Comparison of ENCODE assay signal across 8 mouse cellular contexts in the genomic region with DNA sequence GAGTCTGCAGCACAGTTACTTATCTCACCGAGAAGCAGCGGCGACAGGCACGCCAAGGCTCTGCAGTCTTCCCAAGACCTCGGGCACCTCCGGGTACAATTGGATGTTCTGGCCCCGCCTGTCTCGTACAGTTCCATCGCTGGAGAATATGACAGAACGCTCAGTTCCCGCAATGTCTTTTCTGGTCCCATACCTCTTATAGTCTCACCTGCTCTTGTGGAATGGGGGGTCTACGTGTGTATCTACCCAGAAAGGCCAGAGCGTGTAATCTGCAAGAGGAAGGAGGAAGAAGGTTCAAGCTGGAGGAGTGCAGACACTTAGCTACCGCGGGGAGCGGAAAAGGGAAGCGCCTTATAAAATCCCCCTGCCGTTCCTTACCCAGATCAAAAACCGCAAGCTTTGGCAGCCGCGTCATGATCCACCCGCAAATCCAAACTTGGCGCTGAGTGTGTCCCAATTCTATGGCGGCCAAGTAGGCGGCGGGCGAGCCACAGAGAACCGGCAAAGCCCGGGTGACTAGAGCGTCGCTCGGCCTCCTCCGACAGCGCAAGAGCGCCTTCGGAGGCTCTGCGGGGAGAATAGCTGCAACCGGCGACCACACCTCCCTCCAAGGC. TPM values are rescaled to one million over a fixed set of nuclear protein-coding genes. Genes with fewer than 3 reads are reported as not detected.
DNase-seq lines count a peak whose midpoint lies in the region; ATAC-seq and TF ChIP-seq lines count a peak whose summit lies in the region.

A gene (minus strand): TSS at position 549 of the 614 bp plus-strand sequence.

- peaks cover 42% of the 10 kb centered on the region for H3K36me3 ChIP-seq in heart, embryonic 10.5 days
- peaks cover 46% of the 10 kb centered on the region for H3K36me3 ChIP-seq in kidney, embryonic 15.5 days

- no peaks in the 10 kb centered on the region for H3K9me3 ChIP-seq in heart, embryonic 10.5 days
- no peaks in the 10 kb centered on the region for H3K9me3 ChIP-seq in kidney, embryonic 15.5 days (replicated peaks)

- peak within 1 kb of the TSS; percentile 92 for H3K27ac ChIP-seq in heart, embryonic 10.5 days
- H3K27ac ChIP-seq in kidney, embryonic 15.5 days = peak within 1 kb of the TSS; percentile 69

- ATAC-seq in erythroblast, adult 5-6 weeks (replicated peaks; ENCODE audit: low FRiP score, poor library complexity, severe bottlenecking) = peak; percentile 98
- ATAC-seq in kidney, embryonic 15.5 days (replicated peaks; ENCODE audit: low FRiP score) = peak; percentile 95

- peaks cover 12% of the 10 kb centered on the region; the same call in 1 of the 2 replicates for H3K4me1 ChIP-seq in heart, embryonic 10.5 days
- peaks cover 17% of the 10 kb centered on the region for H3K4me1 ChIP-seq in kidney, embryonic 15.5 days

- DNase-seq in CD4-positive, CD25-positive, alpha-beta regulatory T cell, adult 2 months (ENCODE audit: low read depth, low spot score) = peak; percentile 91
- DNase-seq in brain, embryonic 14.5 days (ENCODE audit: low read depth) = peak; percentile 97
- peak; percentile 92 for DNase-seq in heart, embryonic 10.5 days (ENCODE audit: low spot score)
- peak; percentile 86 for DNase-seq in liver
- DNase-seq in monocyte, adult 2 months (ENCODE audit: low read depth in 1 of 2, low spot score in 2 of 2) = peak; percentile 47 to 69
- DNase-seq in spleen, postnatal 14 days (ENCODE audit: low spot score in 2 of 2) = peak; percentile 56 to 73

- peak within 1 kb of the TSS; percentile 59 for H3K4me2 ChIP-seq in kidney, embryonic 15.5 days

- no peaks in the 10 kb centered on the region for H3K27me3 ChIP-seq in heart, embryonic 10.5 days (ENCODE audit: insufficient read depth, poor library complexity, severe bottlenecking)
- no peaks in the 10 kb centered on the region for H3K27me3 ChIP-seq in kidney, embryonic 15.5 days

- peak within 1 kb of the TSS; percentile 80 for H3K4me3 ChIP-seq in heart, embryonic 10.5 days
- peak within 1 kb of the TSS; percentile 62 for H3K4me3 ChIP-seq in kidney, embryonic 15.5 days (replicated peaks)

- peak within 1 kb of the TSS; percentile 61 for H3K9ac ChIP-seq in kidney, embryonic 15.5 days

- peak; percentile 66 for TF ChIP-seq CTCF in brain, embryonic 14.5 days (IDR thresholded peaks at IDR 0.05; ENCODE audit: borderline replicate concordance, extremely low read depth, insufficient read depth, insufficient read length)

- WGBS in heart, embryonic 10.5 days = under 1% methylated on average over 39 of the region's 39 CpGs
- WGBS in kidney, embryonic 15.5 days = 0% methylated on average over 39 of the region's 39 CpGs

- peak; percentile 23; the same call in 1 of the 2 replicates for TF ChIP-seq POLR2A in brain, embryonic 14.5 days (IDR thresholded peaks at IDR 0.05; ENCODE audit: borderline replicate concordance, extremely low read depth, insufficient read depth, insufficient read length, poor library complexity, severe bottlenecking)

RNA-seq across cellular contexts. Expression of the gene that starts here (rescaled TPM):
- 45.8 and 51.0 TPM in 2 replicates for polyA plus RNA-seq in brain, embryonic 14.5 days (2012; rRNA removed)
- 4.6 and 10.4 TPM in 2 replicates for total RNA-seq in erythroblast, adult 5-6 weeks (2015; ENCODE audit: low replicate concordance)
- 7.1 and 8.4 TPM in 2 replicates for total RNA-seq in erythroblast, adult 5-6 weeks (2017; ENCODE audit: low replicate concordance)
- 71.6 and 79.7 TPM in 2 replicates for polyA plus RNA-seq in heart, embryonic 10.5 days (2016; fragmentation: Nextera tagmentation; extraction: Ambion mirVana)
- polyA plus RNA-seq in kidney, embryonic 15.5 days (2015; fragmentation: Nextera tagmentation; extraction: Ambion mirVana) = 53.6 and 55.8 TPM in 2 replicates

Comparison
In these comparisons a context has a peak if more than half of its experiments do, and no peak if none do; other contexts are left out.
1. Peak in every context shown above with its lines: DNase-seq, ATAC-seq, H3K4me3 ChIP-seq and H3K27ac ChIP-seq.